Comparison of ENCODE assay signal across 9 mouse cellular contexts in genomic region chr1:165302455-165303208, GRCm38 (mm10). TPM values are rescaled to one million over a fixed set of nuclear protein-coding genes. Genes with fewer than 3 reads are reported as not detected.
DNase-seq lines count a peak whose midpoint lies in the region; ATAC-seq lines count a peak whose summit lies in the region.
"Had no signal": no experiment of that assay in that cellular context is flagged by ENCODE, and none has a peak within 500 bp of the region (broad histone marks: within the 10 kb centered on the region; RNA-seq: fewer than 3 reads in every experiment).

No protein-coding gene starts in this region.

- no peak overlapping the region for H3K9ac ChIP-seq in heart, embryonic 15.5 days

- peak; percentile 80 for ATAC-seq in heart, embryonic 15.5 days (replicated peaks; ENCODE audit: insufficient number of reproducible peaks, insufficient read depth, low FRiP score, low read depth)

- WGBS in heart, embryonic 15.5 days: 52% methylated on average over 13 of the region's 13 CpGs

- H3K36me3 ChIP-seq in heart, embryonic 15.5 days: no peaks in the 10 kb centered on the region

- 0 out of 2 replicates have a peak overlapping the region, but pooled peaks have one; percentile 1 for H3K4me2 ChIP-seq in heart, embryonic 15.5 days

- H3K27me3 ChIP-seq in heart, embryonic 15.5 days: no peaks in the 10 kb centered on the region

- DNase-seq in layer of hippocampus, adult 11-12 months (ENCODE audit: low spot score): peak; percentile 47
- DNase-seq in layer of hippocampus, adult 8-10 months (ENCODE audit: low spot score in 2 of 2): no peak
- peak; percentile 48 for DNase-seq in adrenal gland, postnatal 25 days
- DNase-seq in kidney, postnatal 36 days: peak; percentile 69 to 77
- DNase-seq in urinary bladder, postnatal 14 days (ENCODE audit: low spot score): peak; percentile 86
- no peak for DNase-seq in ovary, adult 18-20 months (ENCODE audit: low spot score)
- no peak for DNase-seq in T-cell, adult 2 months (ENCODE audit: low spot score)

- H3K9me3 ChIP-seq in heart, embryonic 15.5 days (replicated peaks): no peaks in the 10 kb centered on the region
- H3K9me3 ChIP-seq: megakaryocyte, embryonic 14.5 days had no signal

- no peak overlapping the region for H3K4me3 ChIP-seq in heart, embryonic 15.5 days
- H3K4me3 ChIP-seq: megakaryocyte, embryonic 14.5 days had no signal

- H3K4me1 ChIP-seq in heart, embryonic 15.5 days (replicated peaks): peaks cover 11% of the 10 kb centered on the region

- peak overlapping the region; percentile 58 for H3K27ac ChIP-seq in heart, embryonic 15.5 days

RNA-seq across cellular contexts. Expression of gene Gpr161, which starts 7.0 kb away (rescaled TPM):
- total RNA-seq in layer of hippocampus, adult 8-10 months (2022): 10 to 100 TPM; 48.2 to 76.2 (median 62.3) TPM
- total RNA-seq in adrenal gland, postnatal 25 days (2021): 1.00 and 1.3 TPM in 2 replicates
- 0.47 and 0.81 TPM in 2 replicates for polyA plus RNA-seq in heart, embryonic 15.5 days (2015; fragmentation: Nextera tagmentation; extraction: Ambion mirVana)

Comparison
In these comparisons a context has a peak if more than half of its experiments do, and no peak if none do; other contexts are left out.
1. DNase-seq: peak in layer of hippocampus, adult 11-12 months (single experiment), adrenal gland, postnatal 25 days (single experiment), kidney, postnatal 36 days (2 of 2) and urinary bladder, postnatal 14 days (single experiment); none in layer of hippocampus, adult 8-10 months (0 of 2), ovary, adult 18-20 months (single experiment) and T-cell, adult 2 months (single experiment).
2. RNA of gene Gpr161, which starts 7.0 kb away (total RNA-seq): 48.2 to 76.2 TPM in layer of hippocampus, adult 8-10 months; 1.00 to 1.3 TPM in adrenal gland, postnatal 25 days; every median in the first group is over 10 times any median in the second.